Mouse (Mus musculus) hindbrain, embryonic 11.5 days (tissue): Measurements from ENCODE around the gene Tmem52b. TPM values are rescaled to one million over a fixed set of nuclear protein-coding genes. Genes with fewer than 3 reads are reported as not detected.
"Not testable (repeated sequence)": the region's sequence is repeated elsewhere in the genome, so short reads cannot be mapped to it uniquely, and the experiment has no call there.

Experiments used
- ATAC-seq: fragments of 200-750 bp; cut with Nextera tagmentation; 2 replicates; pipeline ENCODE4 v1.8.0; 2017; ENCODE audit warnings: mild to moderate bottlenecking, moderate TSS enrichment, moderate library complexity; ENCODE audit not compliant: low FRiP score
- DNase-seq: peaks from one replicate; pipeline ENCODE4 v3.0.0-alpha.2; 2015; ENCODE audit warnings: low spot score
- H3K27ac ChIP-seq: fragments of 300-500 bp; sonication (generic); 2 replicates; pipeline ENCODE4 v1.5.1; 2014; ENCODE audit warnings: mild to moderate bottlenecking, low read depth, low read length
- H3K27me3 ChIP-seq: fragments of 300-500 bp; sonication (generic); 2 replicates; pipeline ENCODE4 v1.6.1; 2014; ENCODE audit warnings: mild to moderate bottlenecking, low read length, moderate library complexity, mixed read lengths; ENCODE audit not compliant: control insufficient read depth, insufficient read depth
- H3K36me3 ChIP-seq: fragments of 300-500 bp; sonication (generic); 2 replicates; pipeline ENCODE4 v1.6.1; 2014; ENCODE audit warnings: mild to moderate bottlenecking, low read length, moderate library complexity, mixed read lengths; ENCODE audit not compliant: control insufficient read depth, insufficient read depth
- H3K4me1 ChIP-seq: fragments of 300-500 bp; sonication (generic); replicated peaks from 2 replicates; pipeline ENCODE4 v1.6.1; 2014; ENCODE audit warnings: low read length, mixed read lengths; ENCODE audit not compliant: control insufficient read depth, insufficient read depth
- H3K4me2 ChIP-seq: fragments of 300-500 bp; sonication (generic); replicated peaks from 2 replicates; pipeline ENCODE4 v1.6.1; 2014; ENCODE audit warnings: mild to moderate bottlenecking, low read depth, low read length
- H3K4me3 ChIP-seq: fragments of 300-500 bp; sonication (generic); 2 replicates; pipeline ENCODE4 v1.5.1; 2014; ENCODE audit warnings: low read depth, low read length
- H3K9ac ChIP-seq: fragments of 300-500 bp; sonication (generic); 2 replicates; pipeline ENCODE4 v1.6.1; 2014; ENCODE audit warnings: low read depth, low read length
- H3K9me3 ChIP-seq: fragments of 300-500 bp; sonication (generic); 2 replicates; pipeline ENCODE4 v1.6.1; 2016; ENCODE audit warnings: low read length; ENCODE audit not compliant: control insufficient read depth
- WGBS: fragments of 180-500 bp; shearing (Covaris S2); extraction: QIAGEN DNeasy Blood & Tissue Kit; methylation state at CpG from one replicate; pipeline ENCODE4 v1.1.7; 2014; 5-methylcytosine and 5-hydroxymethylcytosine counted together
- polyA plus RNA-seq: library from polyadenylated mRNA; unstranded; fragments of >200 nt; fragmentation: Nextera tagmentation; extraction: Ambion mirVana; gene quantifications from 2 replicates; pipeline ENCODE4 v1.2.1, GENCODE M21; 2014

The Tmem52b gene
- polyA plus RNA-seq = not detected in 2 replicates

GRCm38 (mm10) chr6:129512367-129512766, at the start of gene Tmem52b:
TSS of gene Tmem52b (plus strand) at chr6:129512555.
- Histone ChIP-seq H3K27ac (no peak within 1 kb of the TSS), H3K9me3 (no peaks in the 10 kb centered on the region), H3K4me1 (no peaks in the 10 kb centered on the region), H3K36me3 (no peaks in the 10 kb centered on the region), H3K4me3 (no peak within 1 kb of the TSS), H3K4me2 (no peak within 1 kb of the TSS), H3K9ac (no peak within 1 kb of the TSS), H3K27me3 (no peaks in the 10 kb centered on the region)
- ATAC-seq = no peak
- 77% methylated on average over 3 of the region's 3 CpGs for WGBS
- DNase-seq = no peak

- no peak overlapping the region for H3K4me2 ChIP-seq
- H3K27me3 ChIP-seq = no peaks in the 10 kb centered on the region
- ATAC-seq (no peak), DNase-seq (no peak)
- H3K36me3 ChIP-seq = no peaks in the 10 kb centered on the region
- H3K27ac ChIP-seq = no peak overlapping the region
- no peaks in the 10 kb centered on the region for H3K9me3 ChIP-seq
- H3K4me1 ChIP-seq = no peaks in the 10 kb centered on the region
- WGBS = 93% methylated on average over 6 of the region's 6 CpGs
- H3K9ac ChIP-seq = no peak overlapping the region
- no peak overlapping the region for H3K4me3 ChIP-seq
Observed at GRCm38 (mm10) chr6:129471386-129471785, 41.0 kb upstream of the Tmem52b start.

GRCm38 (mm10) chr6:129472627-129473026, 39.7 kb upstream of the Tmem52b start:
- ATAC-seq (no peak), DNase-seq (no peak)
- Histone ChIP-seq H3K9me3 (no peaks in the 10 kb centered on the region), H3K4me3 (no peak overlapping the region), H3K9ac (no peak overlapping the region), H3K4me2 (no peak overlapping the region), H3K36me3 (no peaks in the 10 kb centered on the region), H3K27ac (no peak overlapping the region), H3K27me3 (no peaks in the 10 kb centered on the region), H3K4me1 (no peaks in the 10 kb centered on the region)
- WGBS = 89% methylated on average over 5 of the region's 5 CpGs

- WGBS = 34% methylated on average over 13 of the region's 13 CpGs
- no peak for ATAC-seq
- peak; percentile 45 for DNase-seq
Observed at GRCm38 (mm10) chr6:129476404-129477126, 35.8 kb upstream of the Tmem52b start.

GRCm38 (mm10) chr6:129480089-129480958, 32.0 kb upstream of the Tmem52b start:
- ATAC-seq = no peak
- Histone ChIP-seq H3K36me3 (no peaks in the 10 kb centered on the region), H3K4me3 (no peak overlapping the region), H3K4me2 (no peak overlapping the region), H3K9ac (no peak overlapping the region), H3K27ac (no peak overlapping the region), H3K27me3 (no peaks in the 10 kb centered on the region), H3K9me3 (no peaks in the 10 kb centered on the region), H3K4me1 (no peaks in the 10 kb centered on the region)
- WGBS = 74% methylated on average over 8 of the region's 8 CpGs
- no peak for DNase-seq

More at GRCm38 (mm10) chr6:129476404-129477126, 35.8 kb upstream of the Tmem52b start:
- no peak overlapping the region for H3K4me3 ChIP-seq
- no peak overlapping the region for H3K27ac ChIP-seq
- no peaks in the 10 kb centered on the region for H3K9me3 ChIP-seq
- H3K36me3 ChIP-seq = no peaks in the 10 kb centered on the region
- no peak overlapping the region for H3K4me2 ChIP-seq
- H3K4me1 ChIP-seq = no peaks in the 10 kb centered on the region
- no peaks in the 10 kb centered on the region for H3K27me3 ChIP-seq
- H3K9ac ChIP-seq = no peak overlapping the region

GRCm38 (mm10) chr6:129494924-129495323, 17.4 kb upstream of the Tmem52b start:
- H3K27me3 ChIP-seq = no peaks in the 10 kb centered on the region
- H3K9ac ChIP-seq = no peak overlapping the region
- DNase-seq (no peak), ATAC-seq (no peak)
- H3K9me3 ChIP-seq = no peaks in the 10 kb centered on the region
- no peak overlapping the region for H3K4me3 ChIP-seq
- no peak overlapping the region for H3K27ac ChIP-seq
- H3K4me2 ChIP-seq = no peak overlapping the region
- no peaks in the 10 kb centered on the region for H3K4me1 ChIP-seq
- WGBS = 78% methylated on average over 4 of the region's 4 CpGs
- no peaks in the 10 kb centered on the region for H3K36me3 ChIP-seq

- Histone ChIP-seq H3K4me3 (no peak overlapping the region), H3K27me3 (no peaks in the 10 kb centered on the region), H3K9ac (no peak overlapping the region), H3K4me1 (no peaks in the 10 kb centered on the region), H3K4me2 (no peak overlapping the region), H3K36me3 (no peaks in the 10 kb centered on the region), H3K9me3 (no peaks in the 10 kb centered on the region), H3K27ac (no peak overlapping the region)
- WGBS = 93% methylated on average over 3 of the region's 3 CpGs
- ATAC-seq (no peak), DNase-seq (no peak)
Observed at GRCm38 (mm10) chr6:129497345-129498218, 14.8 kb upstream of the Tmem52b start.

- not testable (repeated sequence) for H3K9me3 ChIP-seq, H3K27me3 ChIP-seq, DNase-seq, H3K4me3 ChIP-seq, H3K4me2 ChIP-seq, H3K9ac ChIP-seq, ATAC-seq, H3K36me3 ChIP-seq, H3K27ac ChIP-seq, H3K4me1 ChIP-seq
- WGBS = 76% methylated on average over 1 of the region's 1 CpGs
Observed at GRCm38 (mm10) chr6:129499516-129499915, 12.8 kb upstream of the Tmem52b start.
